Mouse (Mus musculus): ENCODE measurements at regions not wholly inside any gene's neighbourhood (a gene's known extent, or its start where the extent isn't known, plus 50 kb on each side); places are given as distances from the start of the nearest gene placed in this dataset.

GRCm38 (mm10) chr11:16080811-16081351 is 176.6 kb upstream of the Vstm2a start:
- DNase-seq (ENCODE audit: low read depth, low spot score): peak; percentile 9

- no peak for DNase-seq (ENCODE audit: low read depth, low spot score)
Observed at GRCm38 (mm10) chr11:16113843-16114242, 143.7 kb upstream of the Vstm2a start.

Data from telencephalon, adult 2 months (tissue).